Mouse (Mus musculus): Measurements from ENCODE around the gene Psmb11.

The Psmb11 gene

DNA sequence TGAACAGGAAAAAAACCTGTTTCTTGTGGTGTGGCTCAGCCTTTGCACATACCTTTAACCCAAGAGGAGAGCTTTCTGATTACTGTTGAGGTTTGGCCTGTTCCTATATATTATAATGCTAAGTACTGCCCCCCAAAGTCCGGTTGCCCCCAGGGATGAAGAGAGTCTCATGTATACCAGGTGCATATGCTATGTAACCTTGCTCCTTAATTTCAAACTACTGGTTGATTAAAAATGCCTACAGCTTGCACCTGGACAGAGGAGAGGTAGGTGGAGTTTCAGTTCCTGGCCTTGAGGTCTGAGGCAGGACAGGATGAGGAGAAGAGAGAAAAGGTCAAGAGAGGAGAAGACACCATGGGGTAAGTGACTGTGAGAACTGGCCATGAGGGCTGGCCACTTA, at the start of gene Psmb11:
Psmb11 (plus strand) TSS at position 301 of the 400 bp plus-strand sequence.
- DNase-seq (ENCODE audit: low spot score) = no peak

DNA sequence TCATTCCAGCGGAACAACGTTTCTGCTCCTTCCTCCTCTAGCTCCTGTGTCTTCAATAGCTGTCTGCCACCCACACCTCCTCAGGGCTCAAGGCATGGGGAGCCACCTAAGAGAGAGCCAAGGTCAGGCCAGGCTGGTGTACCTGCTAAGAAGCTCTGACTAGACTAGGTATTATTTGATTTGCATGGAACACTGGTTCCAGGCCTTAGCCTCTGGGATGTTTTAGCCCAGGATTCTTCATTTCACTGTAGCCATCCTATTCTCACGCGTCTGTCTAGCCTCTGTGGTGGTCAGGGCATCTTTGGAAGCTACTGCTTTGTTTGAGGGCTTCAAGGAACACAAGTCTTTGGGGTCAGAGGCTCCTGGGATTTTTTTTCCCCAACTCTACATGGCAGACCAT, 49.1 kb upstream of the Psmb11 start:
- no peak for DNase-seq (ENCODE audit: low spot score)

DNA sequence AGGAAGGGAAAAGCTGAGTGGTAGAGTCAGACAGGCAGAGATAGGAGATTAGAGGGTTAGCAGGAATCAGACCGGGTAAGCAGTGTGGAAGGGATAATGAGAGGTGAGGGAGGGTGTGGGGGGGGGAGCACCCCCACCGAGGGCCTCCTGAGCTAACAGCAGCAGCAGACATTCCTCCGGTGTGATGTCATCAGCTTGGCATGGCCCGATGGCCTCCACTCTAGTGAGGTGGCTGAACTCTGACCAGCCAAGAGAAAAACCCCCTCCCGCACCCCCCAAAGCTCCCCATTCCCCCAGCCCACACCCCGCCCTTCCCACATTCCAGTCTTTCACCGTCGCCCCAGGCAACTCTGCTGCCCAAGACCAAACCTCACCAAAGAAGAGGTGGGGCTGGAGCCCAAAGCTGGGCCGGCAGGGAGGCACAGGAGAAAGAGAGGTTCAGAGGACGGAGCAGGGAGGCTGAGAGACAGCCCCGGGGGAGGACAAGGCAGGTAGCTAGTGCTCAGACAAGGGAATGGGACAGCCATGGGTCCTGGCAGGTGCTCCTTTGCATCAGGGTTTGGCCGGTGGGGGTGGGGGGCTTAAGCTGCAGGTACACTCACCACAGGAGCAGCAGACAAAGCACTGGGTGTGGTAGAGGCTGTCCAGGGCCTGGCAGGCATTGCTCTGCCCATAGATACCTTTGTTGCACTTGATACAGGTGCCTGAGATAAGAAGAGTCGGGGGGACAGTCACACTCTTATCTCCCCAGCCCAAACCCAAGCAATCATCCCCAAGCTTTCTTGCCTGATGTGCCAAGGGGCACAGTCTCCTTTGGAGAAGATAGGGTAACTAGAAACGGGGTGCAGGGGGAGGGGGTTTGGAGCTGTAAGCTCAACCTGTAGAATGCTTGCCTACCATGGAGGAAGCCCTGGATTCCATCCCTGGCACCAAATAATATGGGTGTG, 48.2 kb upstream of the Psmb11 start:
- peak; percentile 53 for DNase-seq (ENCODE audit: low spot score)

DNA sequence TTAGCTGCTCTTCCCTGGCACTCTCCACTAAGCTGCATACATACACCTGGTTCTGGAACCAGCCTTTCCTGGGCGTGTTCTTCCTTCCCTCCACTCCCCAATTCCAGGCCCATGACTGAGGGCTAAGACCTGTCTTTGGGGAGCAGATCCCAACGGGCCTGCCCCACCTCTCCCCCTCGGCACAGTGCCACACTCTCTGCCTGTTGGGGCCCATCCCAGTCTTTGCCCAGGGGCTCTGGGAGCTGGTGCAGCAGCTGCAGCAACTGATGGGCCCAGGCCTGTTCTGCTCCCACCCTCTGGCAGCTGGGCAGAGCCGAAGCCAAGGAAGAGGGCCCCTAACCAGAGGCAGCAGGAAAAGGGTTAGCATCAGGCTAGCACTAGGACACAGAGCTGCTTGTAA, 47.0 kb upstream of the Psmb11 start:
- DNase-seq (ENCODE audit: low spot score) = peak; percentile 76

DNA sequence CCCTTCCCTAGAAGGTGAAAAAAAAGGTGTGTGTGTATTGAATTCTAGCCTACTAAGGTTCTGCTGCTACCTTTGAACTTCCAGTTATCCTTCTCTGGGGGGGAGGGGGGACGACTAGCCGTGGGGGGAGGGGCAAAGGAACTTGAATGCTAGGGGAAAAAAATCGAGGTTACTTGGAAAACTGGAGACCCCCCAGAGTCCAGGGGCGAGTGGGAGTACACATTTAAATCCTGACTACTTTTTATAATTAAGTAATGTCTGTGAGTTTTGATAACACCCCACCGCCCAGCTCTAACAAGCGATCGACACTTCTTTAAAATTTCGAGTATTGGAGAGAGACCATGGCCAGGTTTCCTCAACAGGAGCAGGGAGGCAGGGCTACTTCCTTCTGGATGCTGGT, 46.2 kb upstream of the Psmb11 start:
- DNase-seq (ENCODE audit: low spot score) = no peak

DNA sequence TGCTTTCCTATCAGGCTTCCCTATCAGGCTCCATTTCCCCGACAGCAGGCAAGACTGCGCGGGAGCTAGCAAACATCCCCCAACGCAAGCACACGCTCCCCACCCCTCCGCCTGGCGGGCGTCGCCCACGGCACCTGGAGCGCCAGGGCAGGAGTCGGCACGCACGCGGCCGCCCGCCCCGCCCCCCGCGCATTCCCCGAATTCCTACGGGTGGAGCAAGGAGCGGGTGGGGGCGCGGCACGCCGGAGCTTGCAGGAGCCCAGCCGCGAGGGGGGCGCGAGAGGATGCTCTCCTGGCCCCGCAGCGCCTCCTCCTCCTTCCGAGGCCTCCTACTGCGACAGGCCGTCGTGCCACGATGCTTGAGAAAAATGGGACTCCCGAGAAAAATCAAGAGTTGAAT, 45.6 kb upstream of the Psmb11 start:
- peak; percentile 87 for DNase-seq (ENCODE audit: low spot score)

DNA sequence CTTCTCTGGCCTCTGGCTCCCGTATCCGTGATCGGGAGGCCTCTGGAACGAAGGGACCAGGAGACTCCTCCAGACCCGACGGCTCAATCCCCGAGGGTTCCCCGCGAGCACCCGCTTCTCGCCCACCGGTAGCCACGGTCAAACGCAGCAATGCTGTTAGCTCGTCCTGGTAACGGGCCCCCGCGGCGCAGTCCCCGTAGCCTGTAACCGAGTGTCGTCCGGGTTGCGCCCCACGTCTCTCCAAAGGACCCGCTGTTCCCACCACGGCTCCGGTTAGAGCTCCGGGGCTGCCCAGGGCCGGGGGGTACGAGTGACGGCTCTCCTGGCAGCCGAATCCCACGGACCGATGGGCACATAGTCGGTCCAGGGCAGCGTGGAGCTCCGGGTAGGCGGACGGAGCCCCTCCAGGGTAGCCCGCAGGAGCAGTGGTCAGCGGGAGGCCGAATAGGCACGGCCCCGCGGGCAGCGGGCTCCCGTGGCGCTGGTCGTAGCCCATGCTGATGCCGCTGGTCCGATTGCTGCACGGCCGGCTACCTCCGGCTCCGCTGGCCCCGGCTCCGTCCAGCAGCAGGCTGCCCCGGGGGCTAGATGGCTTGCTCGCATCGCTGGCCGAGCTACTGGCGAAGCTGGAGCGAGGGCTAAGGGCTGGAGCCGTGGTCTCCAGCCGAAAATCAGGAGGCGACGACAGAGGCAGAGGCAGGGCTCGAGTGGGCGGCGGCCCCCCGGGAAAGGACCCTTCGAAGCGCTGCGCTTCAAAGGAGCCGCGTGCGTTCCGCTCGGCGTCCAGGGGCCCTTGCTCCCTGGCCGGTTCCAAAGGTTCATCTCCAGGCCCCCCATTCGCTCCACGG, 44.8 kb upstream of the Psmb11 start:
- peak; percentile 42 for DNase-seq (ENCODE audit: low spot score)

DNA sequence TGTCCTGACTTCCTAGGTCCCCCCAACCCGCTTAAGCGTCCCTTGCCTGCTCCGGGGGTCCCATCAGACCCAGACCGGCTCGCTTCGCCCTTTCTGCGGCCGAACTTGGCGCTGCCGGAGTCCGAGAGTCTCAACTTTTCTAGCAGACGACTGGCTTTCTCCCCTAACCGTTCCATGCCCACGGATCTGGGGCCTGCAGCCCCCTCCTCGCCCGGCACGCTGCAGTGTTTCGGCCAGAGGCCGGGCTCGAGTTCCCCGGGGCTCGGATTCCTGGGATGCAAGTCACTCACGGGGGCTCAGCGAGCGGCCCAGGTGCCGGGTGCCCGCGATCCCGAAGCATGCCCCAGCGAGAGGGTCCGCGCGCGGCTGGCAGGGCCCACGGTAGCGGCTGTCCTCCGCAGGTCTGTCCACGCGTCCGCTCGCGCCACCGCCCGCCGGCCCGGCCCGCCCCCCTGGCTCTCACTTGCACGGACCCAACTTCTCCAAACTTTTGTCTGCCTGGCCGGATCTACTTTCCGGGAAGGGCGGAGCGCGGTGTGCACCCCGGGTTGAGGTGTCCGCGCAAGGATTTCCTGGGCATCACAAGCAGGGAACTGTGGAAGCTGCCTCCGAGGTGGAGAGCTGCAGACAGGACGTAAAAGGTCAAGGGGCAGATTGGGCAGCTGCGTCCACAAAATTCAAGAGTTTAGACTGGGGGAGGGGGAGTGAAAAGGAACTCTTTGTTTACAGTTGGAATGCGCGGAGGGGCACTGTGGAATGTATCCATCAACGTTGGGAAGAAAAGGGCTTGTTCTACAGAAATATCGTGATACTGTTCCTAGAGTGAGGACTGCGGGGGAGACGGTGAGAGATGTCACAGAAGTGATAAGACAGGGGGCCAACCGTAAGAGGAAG, 43.9 kb upstream of the Psmb11 start, which contains the start of gene Ajuba:
Ajuba (minus strand) TSS at position 470 of the 894 bp plus-strand sequence.
- peak; percentile 84 for DNase-seq (ENCODE audit: low spot score)

DNA sequence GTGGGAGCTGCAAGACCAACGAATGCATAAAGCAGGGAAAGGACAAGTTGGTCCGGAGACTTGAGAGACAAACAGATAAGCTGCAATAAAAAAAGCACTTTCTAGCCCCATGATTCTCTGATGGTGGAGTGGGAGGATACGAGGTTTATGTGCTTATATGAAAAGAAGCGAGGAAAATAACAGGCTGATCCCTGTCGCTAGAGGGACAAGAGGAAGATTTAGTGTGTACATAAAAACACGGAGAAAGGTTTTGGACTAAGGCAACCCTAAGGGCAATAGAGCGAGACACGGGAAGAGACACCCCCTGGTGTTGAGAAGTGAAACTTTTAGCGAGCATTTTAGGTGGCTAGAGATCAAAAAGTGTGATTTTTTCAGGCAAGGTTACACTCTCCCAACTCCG, 43.2 kb upstream of the Psmb11 start:
- peak; percentile 15 for DNase-seq (ENCODE audit: low spot score)

DNA sequence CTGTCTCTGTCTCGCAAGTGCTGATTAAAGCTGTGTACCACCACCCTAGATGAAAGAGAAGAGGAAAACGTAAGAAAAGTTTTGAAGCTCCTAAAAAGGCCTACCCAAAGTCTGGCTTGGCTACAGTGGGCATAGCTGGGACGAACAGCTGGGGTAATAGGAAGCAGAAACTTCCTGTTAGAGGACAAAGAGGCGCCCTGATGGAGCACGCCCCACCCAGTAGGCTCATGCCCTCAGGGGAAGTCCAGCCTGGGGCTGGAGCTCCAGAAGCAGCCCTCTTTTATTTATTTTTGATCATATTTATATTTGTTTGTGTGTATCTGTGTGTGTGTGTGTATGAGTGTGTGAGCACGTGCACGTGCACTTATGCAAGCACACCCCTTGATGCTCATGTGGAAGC, 41.6 kb upstream of the Psmb11 start:
- DNase-seq (ENCODE audit: low spot score) = no peak

DNA sequence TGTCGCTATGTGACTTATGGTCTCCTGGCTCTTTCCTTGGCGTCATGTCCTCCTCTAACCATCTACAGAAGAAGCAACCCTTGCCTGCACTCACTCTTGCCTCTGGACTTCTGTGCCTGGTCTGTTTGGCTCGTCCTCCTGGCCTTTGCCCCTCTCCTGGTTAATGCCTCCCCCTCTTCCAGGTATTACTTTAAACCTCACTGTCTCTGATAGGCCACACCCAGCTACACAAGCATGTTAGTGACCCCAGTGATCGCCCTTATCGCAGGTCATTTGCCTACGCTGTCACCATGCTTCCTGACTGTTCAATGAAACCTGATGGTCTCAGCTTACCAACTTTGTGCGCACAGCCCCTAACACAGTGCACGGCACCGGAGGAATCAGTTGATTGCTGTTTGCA, 38.7 kb upstream of the Psmb11 start:
- no peak for DNase-seq (ENCODE audit: low spot score)

DNA sequence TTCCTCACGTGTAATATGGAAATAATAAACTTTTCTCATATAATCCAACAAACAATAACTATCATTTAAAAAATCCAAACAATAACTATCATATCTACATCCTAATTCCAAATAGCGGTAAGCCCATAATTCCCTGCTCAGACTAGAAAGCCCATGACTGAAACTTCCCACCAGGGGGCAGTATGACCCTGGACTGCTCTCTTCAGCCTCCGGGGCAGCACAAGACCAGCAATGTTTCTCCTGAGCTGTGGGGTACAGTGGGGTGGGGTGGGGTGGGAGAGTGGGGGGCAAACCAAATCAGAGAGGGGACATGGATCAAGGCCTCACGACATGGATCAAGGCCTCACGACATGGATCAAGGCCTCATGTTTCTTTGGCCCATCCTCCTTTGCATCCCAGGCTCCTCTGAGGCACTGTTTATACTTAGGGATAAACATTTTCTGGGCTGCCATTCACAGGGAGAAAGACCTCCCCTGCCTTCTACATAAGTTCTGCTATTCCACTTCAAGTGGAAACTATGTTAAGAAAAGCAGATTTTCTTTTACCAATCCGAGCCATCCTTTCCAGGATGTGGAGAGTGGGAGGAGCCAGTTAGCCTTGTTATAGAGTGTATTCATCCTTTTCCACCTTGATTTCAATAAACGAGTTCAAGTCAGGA, 37.4 kb upstream of the Psmb11 start:
- peak; percentile 62 for DNase-seq (ENCODE audit: low spot score)

DNA sequence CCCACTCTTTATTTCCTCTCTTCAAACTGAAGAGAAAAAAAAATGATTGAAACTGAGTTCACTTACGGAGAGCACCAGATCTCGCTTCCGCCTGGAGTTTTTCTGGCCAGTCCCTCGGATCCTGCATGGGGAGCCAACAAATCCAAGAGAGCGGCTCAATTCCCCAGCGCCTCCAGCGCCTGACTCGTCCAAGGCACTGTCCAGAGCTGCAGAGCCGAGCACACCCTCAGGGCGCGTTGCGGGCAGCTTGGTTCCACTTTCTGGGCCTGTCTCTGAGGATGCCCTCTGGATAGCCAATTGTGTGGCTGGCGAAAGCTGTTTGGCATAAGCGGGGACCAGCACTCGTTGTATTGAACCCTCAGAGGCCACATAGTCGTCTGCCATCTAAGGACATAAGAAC, 30.2 kb upstream of the Psmb11 start:
- DNase-seq (ENCODE audit: low spot score) = no peak

DNA sequence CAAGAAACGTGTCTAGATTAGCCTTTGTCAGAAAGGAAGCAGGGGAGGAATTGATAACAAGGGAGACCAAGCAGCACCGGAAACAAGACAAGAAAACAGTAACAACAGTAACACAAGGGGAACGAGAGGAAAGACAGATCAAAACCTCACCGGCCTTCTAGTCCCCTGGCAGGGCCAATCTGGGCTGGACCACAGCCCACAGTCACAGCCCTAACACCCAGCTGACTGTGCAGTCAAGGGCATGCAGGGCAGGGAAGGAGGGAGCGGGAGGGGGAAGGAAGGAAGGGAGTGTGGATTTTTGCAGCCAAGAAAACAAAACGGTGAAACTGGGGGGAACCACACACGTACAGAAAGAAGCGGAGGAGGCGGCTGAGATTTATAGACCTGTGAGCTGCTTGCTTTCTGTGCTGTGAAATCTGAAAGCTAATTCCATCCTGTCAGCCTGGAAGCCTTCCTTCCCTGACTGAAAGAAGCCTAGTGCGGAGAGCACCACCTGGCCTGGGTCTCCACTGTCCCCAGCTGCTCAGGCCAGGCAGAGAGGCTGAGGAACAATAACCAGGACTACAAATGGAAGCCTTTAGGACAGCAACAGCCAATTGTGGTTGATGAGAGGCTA, 28.8 kb upstream of the Psmb11 start:
- no peak for DNase-seq (ENCODE audit: low spot score)

DNA sequence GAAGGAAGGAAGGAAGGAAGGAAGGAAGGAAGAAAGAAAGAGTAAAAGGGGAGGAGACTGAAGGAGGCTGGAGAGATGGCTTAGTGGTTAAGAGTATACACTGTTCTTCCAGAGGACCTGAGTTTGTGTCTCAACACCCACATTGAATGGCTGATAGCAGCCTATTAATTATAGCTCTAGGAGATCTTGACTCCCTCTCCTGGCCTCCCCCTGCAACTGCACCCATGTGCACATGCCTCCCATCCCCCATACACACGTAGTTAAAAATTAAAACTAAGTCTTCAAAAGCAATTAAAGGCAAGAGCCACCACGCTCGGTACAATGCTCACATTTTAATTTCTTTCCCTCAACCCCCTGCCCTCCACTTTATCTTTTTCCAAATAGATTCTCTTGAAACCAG, 27.2 kb upstream of the Psmb11 start:
- DNase-seq (ENCODE audit: low spot score) = no peak

DNA sequence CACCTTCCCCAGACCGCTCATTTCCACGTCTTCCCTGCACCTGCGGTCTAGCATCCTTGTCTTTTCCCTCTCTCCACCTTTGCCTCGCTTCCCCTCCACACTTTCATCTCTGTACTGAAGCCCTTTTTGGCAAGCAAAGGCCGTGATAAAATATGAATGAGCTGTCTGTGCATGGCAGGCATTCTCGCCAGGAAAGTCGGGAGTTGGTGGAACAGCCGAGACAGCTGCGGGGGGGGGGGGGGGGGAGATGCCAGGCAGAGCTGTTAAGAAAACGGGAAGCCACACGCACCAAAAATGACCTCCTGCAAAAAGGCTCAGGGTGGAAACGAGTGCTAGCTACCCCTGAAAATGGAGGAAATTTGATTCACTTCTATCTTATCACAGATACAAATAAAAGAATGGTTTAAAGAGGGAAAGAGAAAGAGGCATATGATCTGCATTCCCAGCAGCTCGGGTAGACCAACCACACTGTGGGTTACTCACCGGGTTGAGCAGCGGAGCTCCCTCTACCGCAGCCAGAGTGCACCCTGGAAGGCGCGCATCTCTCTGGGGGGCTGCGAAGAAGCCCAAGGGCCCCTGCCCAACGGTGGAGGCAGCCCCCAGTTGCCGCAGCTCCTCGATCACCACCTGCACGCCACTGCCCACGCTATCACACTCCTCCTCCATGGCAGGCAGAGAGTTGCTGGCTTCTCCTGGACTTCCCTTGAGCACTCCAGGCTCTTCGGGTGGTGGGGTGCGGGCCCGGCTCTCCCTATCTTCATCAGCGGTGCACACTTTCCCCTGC, 26.4 kb upstream of the Psmb11 start:
- no peak for DNase-seq (ENCODE audit: low spot score)

DNA sequence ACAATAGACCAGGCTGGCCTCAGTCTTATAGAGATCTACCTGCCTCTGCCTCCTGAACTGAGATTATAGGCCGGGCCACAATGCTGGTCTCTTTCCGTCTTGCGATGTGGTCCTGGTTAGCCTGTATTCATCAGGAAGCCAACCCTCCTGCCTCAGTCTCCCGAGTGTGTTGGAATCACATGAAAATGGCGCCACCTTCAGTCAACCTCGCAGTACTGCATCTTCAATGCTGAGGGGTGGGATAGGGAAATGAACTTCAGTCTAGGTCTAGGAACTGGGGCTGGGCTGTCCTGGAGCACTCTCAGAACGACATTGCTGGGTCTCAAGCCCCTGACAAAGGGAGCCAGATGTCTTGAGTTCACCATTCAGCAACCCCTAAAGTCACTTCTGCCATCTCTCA, 24.1 kb upstream of the Psmb11 start:
- no peak for DNase-seq (ENCODE audit: low spot score)

DNA sequence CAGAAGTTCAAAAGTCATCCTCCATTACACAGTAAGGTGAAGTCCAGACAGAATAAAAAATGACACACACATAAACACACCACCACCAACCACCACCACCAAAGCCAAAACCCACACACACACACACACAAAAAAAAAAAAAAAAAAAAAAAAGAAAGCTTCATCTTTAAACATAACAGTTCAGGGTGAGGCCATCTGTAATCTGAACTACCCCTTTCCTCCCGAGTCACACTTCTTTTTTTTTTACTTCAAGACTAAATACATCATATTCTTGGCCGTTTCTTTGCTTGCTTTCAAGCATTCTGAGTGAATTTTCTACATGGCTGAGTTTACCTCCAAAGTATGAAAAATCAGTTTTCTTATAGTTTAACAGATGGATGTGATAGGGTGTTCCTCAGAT, 19.6 kb upstream of the Psmb11 start:
- DNase-seq (ENCODE audit: low spot score) = no peak

DNA sequence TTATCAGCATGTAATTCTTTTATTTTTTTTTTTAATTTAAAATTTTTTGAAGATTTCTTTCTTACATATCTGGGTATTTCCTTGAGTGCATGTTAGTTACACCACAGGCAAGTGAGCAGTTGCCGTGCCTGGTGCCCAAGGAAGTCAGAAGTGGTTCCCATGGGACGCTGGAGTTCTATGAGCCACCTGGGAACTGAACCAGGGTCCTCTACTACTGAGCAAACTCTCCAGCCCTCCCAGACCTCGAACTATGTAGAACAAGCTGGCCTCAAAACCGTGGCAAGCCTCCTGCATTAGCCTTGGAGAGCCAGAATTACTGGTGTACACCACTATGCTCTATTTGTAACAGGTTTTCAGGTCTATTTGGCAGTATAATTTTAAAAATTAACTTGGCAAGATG, 18.6 kb upstream of the Psmb11 start:
- DNase-seq (ENCODE audit: low spot score) = no peak

DNA sequence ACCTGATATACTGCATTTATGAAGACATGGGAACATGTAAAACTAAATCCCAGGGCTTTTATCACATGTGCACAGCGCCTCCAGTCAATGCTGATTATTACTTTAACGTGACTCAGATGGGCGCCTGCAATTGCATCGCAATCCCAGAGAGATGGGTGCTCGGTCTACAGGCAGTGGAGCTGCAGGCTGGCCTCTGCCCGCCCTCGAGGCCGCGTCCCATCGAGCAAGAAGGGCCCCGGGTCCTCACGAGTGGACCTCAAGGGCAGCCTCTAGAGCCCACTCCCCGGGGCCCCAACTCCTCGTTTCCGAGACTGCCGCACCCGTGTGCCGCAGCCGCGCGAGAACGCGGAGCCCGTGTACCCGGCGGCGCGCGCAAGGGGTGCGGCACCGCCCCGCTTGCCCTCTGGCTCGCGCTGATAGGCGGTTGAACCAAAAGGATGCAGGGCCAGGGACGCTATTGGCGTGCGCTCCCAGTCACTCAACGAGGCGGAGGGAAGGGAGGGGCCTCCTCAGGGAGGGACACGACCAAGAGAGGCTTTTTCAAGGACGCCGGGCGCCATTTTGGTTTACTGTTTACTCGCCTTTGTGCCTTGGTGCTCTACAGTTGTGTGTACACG, 18.1 kb upstream of the Psmb11 start:
- peak; percentile 86 for DNase-seq (ENCODE audit: low spot score)
